Mouse (Mus musculus) cerebellum, postnatal 14 days (tissue): ENCODE data around the gene Pgpep1.
A peak's percentile ranks its signal among the peaks of the same experiment; 100 is the strongest.

ENCODE experiments used
- DNase-seq, 2 experiments: peaks; one replicate each; pipeline ENCODE4 v3.0.0; 2021; ENCODE audit warnings: mixed read lengths in 2 of 2

The Pgpep1 gene

GRCm38 (mm10) chr8:70607603-70607897, 52.6 kb downstream of the Pgpep1 start:
- peak in 1 of 2 experiments; percentile 36 for DNase-seq

GRCm38 (mm10) chr8:70606780-70607602, 53.2 kb downstream of the Pgpep1 start:
- DNase-seq: no peak

- no peak for DNase-seq
These were observed 54.1 kb downstream of the Pgpep1 start for GRCm38 (mm10) chr8:70605871-70606779.

GRCm38 (mm10) chr8:70604558-70604957, 55.6 kb downstream of the Pgpep1 start:
- no peak for DNase-seq

GRCm38 (mm10) chr8:70602139-70602811, 57.9 kb downstream of the Pgpep1 start:
- DNase-seq: no peak

GRCm38 (mm10) chr8:70601271-70601649, 58.9 kb downstream of the Pgpep1 start:
- peak; percentile 93 to 98 for DNase-seq

- peak; percentile 46 to 74 for DNase-seq
These were observed 59.5 kb downstream of the Pgpep1 start for GRCm38 (mm10) chr8:70600473-70601270.

- peak in 1 of 2 experiments; percentile 40 for DNase-seq
These were observed 60.5 kb downstream of the Pgpep1 start for GRCm38 (mm10) chr8:70599507-70600290.

- no peak for DNase-seq
These were observed 61.5 kb downstream of the Pgpep1 start for GRCm38 (mm10) chr8:70598722-70599121.

GRCm38 (mm10) chr8:70598283-70598682, 61.9 kb downstream of the Pgpep1 start:
- peak; percentile 89 for DNase-seq

GRCm38 (mm10) chr8:70597417-70598272, 62.5 kb downstream of the Pgpep1 start:
- DNase-seq: peak; percentile 47 to 48

- DNase-seq: peak; percentile 83 to 87
These were observed 63.3 kb downstream of the Pgpep1 start for GRCm38 (mm10) chr8:70596775-70597416.
